Mouse (Mus musculus) CH12.LX (cell line): ENCODE measurements at regions not wholly inside any gene's neighbourhood (a gene's known extent, or its start where the extent isn't known, plus 50 kb on each side); places are given as distances from the start of the nearest gene placed in this dataset.

Experiments used
- DNase-seq: peaks from one replicate; pipeline ENCODE4 v3.0.0-alpha.2; 2013; ENCODE audit errors: extremely low read depth
- H3K27ac ChIP-seq: 2 replicates; pipeline ENCODE4 v1.5.1; 2012; ENCODE audit warnings: low read depth, mild to moderate bottlenecking, control low read depth, moderate library complexity; ENCODE audit not compliant: insufficient read depth
- H3K27me3 ChIP-seq: replicated peaks from 2 replicates; pipeline ENCODE3; 2012; ENCODE audit warnings: inconsistent platforms
- H3K36me3 ChIP-seq, 2 experiments: replicated peaks in 1 of 2; 2 replicates each; pipeline versions ENCODE3 to v1.6.1; 2012; ENCODE audit warnings: inconsistent platforms in 1 of 2, low read length in 1 of 2, mild to moderate bottlenecking in 1 of 2, mixed read lengths in 1 of 2, moderate library complexity in 1 of 2; ENCODE audit not compliant: control insufficient read depth in 1 of 2, insufficient read depth in 1 of 2
- H3K4me1 ChIP-seq, 2 experiments: 2 replicates each; pipeline ENCODE4 v1.6.1; 2012; ENCODE audit warnings: inconsistent platforms in 1 of 2, moderate library complexity in 1 of 2; ENCODE audit not compliant: insufficient read depth in 2 of 2, control insufficient read depth in 1 of 2
- H3K4me2 ChIP-seq: 2 replicates; pipeline ENCODE4 v1.6.1; 2012; ENCODE audit warnings: low read depth, mild to moderate bottlenecking, control low read depth; ENCODE audit not compliant: poor library complexity, insufficient read depth, severe bottlenecking
- H3K4me3 ChIP-seq, 3 experiments: fragments of 150-350 bp in 1 of 3; sonication (generic) in 1 of 3; replicated peaks in 1 of 3; 2 replicates each; pipeline versions ENCODE3 to v1.5.1; 2011 to 2012; ENCODE audit warnings: low read depth in 2 of 3, low read length in 2 of 3, mild to moderate bottlenecking in 2 of 3, moderate library complexity in 2 of 3, control low read depth in 1 of 3, improper control_type of control experiment in 1 of 3, inconsistent platforms in 1 of 3, mixed read lengths in 1 of 3; ENCODE audit not compliant: poor library complexity in 1 of 3
- H3K79me2 ChIP-seq: replicated peaks from 2 replicates; pipeline ENCODE4 v1.6.1; 2012; ENCODE audit warnings: mild to moderate bottlenecking, moderate library complexity; ENCODE audit not compliant: control insufficient read depth, poor library complexity, insufficient read depth, severe bottlenecking; ENCODE audit errors: extremely low read depth
- H3K9ac ChIP-seq: 2 replicates; pipeline ENCODE4 v1.6.1; 2012; ENCODE audit warnings: low read depth, mild to moderate bottlenecking, control low read depth, moderate library complexity; ENCODE audit not compliant: insufficient read depth
- H3K9me3 ChIP-seq: replicated peaks from 2 replicates; pipeline ENCODE3; 2012; ENCODE audit warnings: low read length, inconsistent platforms, mixed read lengths
- CHD2 ChIP-seq: IDR thresholded peaks from 2 replicates; pipeline ENCODE4 v1.6.1; 2011; ENCODE audit warnings: low read length, improper control_type of control experiment
- CTCF ChIP-seq, 2 experiments: IDR thresholded peaks in 1 of 2; conservative IDR thresholded peaks in 1 of 2; 2 replicates each; pipeline ENCODE4 v1.5.1; 2011 to 2012; ENCODE audit warnings: low read depth in 2 of 2, low read length in 2 of 2, improper control_type of control experiment in 1 of 2, inconsistent platforms in 1 of 2, mild to moderate bottlenecking in 1 of 2, moderate library complexity in 1 of 2
- GABPA ChIP-seq: IDR thresholded peaks from 2 replicates; pipeline ENCODE4 v1.6.1; 2012; ENCODE audit warnings: low read depth, low read length, improper control_type of control experiment, inconsistent platforms; ENCODE audit not compliant: insufficient replicate concordance
- MEF2A ChIP-seq: IDR thresholded peaks from 2 replicates; pipeline ENCODE4 v1.6.1; 2014; ENCODE audit warnings: low read depth, mild to moderate bottlenecking, inconsistent platforms, low read length, improper control_type of control experiment, borderline replicate concordance
- MXI1 ChIP-seq: IDR thresholded peaks from 2 replicates; pipeline ENCODE4 v1.6.1; 2011; ENCODE audit warnings: mild to moderate bottlenecking, low read depth, low read length, improper control_type of control experiment
- NELFE ChIP-seq: IDR thresholded peaks from 2 replicates; pipeline ENCODE4 v1.6.1; 2011; ENCODE audit warnings: low read depth, low read length, improper control_type of control experiment
- NRF1 ChIP-seq: IDR thresholded peaks from 2 replicates; pipeline ENCODE4 v1.6.1; 2014; ENCODE audit warnings: low read depth, mild to moderate bottlenecking, inconsistent platforms, low read length, improper control_type of control experiment, moderate library complexity
- PAX5 ChIP-seq: IDR thresholded peaks from 2 replicates; pipeline ENCODE4 v1.6.1; 2012; ENCODE audit warnings: low read length, inconsistent platforms, mixed read lengths
- POLR2A ChIP-seq: IDR thresholded peaks from 2 replicates; pipeline ENCODE4 v1.6.1; 2011; ENCODE audit warnings: low read depth, mild to moderate bottlenecking, improper control_type of control experiment, low read length
- RAD21 ChIP-seq: IDR thresholded peaks from 2 replicates; pipeline ENCODE4 v1.6.1; 2011; ENCODE audit warnings: low read depth, mild to moderate bottlenecking, low read length, improper control_type of control experiment, moderate library complexity
- SIN3A ChIP-seq: IDR thresholded peaks from 2 replicates; pipeline ENCODE4 v1.6.1; 2012; ENCODE audit warnings: low read length, improper control_type of control experiment, inconsistent platforms
- SMC3 ChIP-seq: IDR thresholded peaks from 2 replicates; pipeline ENCODE4 v1.6.1; 2011; ENCODE audit warnings: low read depth, low read length, improper control_type of control experiment
- TBP ChIP-seq: conservative IDR thresholded peaks from 2 replicates; pipeline ENCODE4 v1.6.1; 2011; ENCODE audit warnings: low read depth, low read length, improper control_type of control experiment
- USF1 ChIP-seq: IDR thresholded peaks from 2 replicates; pipeline ENCODE4 v1.6.1; 2014; ENCODE audit warnings: low read depth, mild to moderate bottlenecking, inconsistent platforms, low read length, improper control_type of control experiment
- ZKSCAN1 ChIP-seq: IDR thresholded peaks from 2 replicates; pipeline ENCODE4 v1.6.1; 2012; ENCODE audit warnings: low read depth, inconsistent platforms, low read length, improper control_type of control experiment, borderline replicate concordance
- ZMIZ1 ChIP-seq: IDR thresholded peaks from 2 replicates; pipeline ENCODE4 v1.6.1; 2012; ENCODE audit warnings: low read depth, mild to moderate bottlenecking, inconsistent platforms, low read length, improper control_type of control experiment
- dilution Hi-C: fragments of 300-500 bp; cut with MboI; formaldehyde crosslinking; loops from 2 replicates; pipeline ENCODE4 v1.14.3; 2020; ENCODE audit warnings: low sequenced_read_pairs; ENCODE audit not compliant: extremely low pct_unique_long_range_greater_than_20kb, extremely low pct_ligation_motif_present
- in situ Hi-C: fragments of 300-500 bp; cut with MboI; formaldehyde crosslinking; loops from 3 replicates; pipeline ENCODE4 v1.14.3; 2019; ENCODE audit warnings: low sequenced_read_pairs, low pct_ligation_motif_present, low pct_unique_long_range_greater_than_20kb, mixed read lengths

DNA sequence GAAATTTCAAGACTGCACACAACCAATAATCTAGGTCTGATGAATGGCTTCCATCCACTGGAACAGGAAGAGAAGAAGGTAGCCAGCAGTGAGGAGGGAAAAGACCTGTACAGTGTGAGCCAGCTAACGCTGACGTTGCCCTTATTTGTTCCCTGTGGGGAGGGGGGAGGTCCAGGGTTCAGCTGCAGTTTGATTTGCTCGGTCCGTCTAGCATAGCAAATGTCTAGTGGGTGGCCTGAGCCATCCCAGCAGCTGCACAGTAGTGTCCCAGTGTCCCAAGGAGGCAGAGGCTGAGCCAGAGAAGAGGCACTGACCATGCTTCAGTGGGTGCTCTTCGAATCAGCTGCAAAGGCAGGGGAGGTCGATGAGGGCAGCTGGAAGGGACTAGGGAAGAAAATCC is 120.7 kb upstream of the Atp6ap2 start:
- H3K4me1 ChIP-seq: peaks cover 8 to 24% of the 10 kb centered on the region in 2 experiments; a peak in 3 of 4 replicates
- peak overlapping the region; percentile 50; the same call in 1 of the 2 replicates for H3K4me2 ChIP-seq
- H3K9ac ChIP-seq: peak overlapping the region; percentile 41; the same call in 1 of the 2 replicates
- H3K27ac ChIP-seq: peak overlapping the region; percentile 14
- no peaks in the 10 kb centered on the region for H3K27me3 ChIP-seq
- no peaks in the 10 kb centered on the region for H3K9me3 ChIP-seq
- dilution Hi-C loops: no loop called here
- TF ChIP-seq NELFE: no peak
- no peak for TF ChIP-seq ZMIZ1
- TF ChIP-seq CTCF (conservative IDR thresholded peaks at IDR 0.05 in 1 of 2, IDR thresholded peaks at IDR 0.05 in 1 of 2; ENCODE audit: low read depth in 2 of 2, low read length in 2 of 2): no peak
- TF ChIP-seq SIN3A: no peak
- no peak for TF ChIP-seq MEF2A
- TF ChIP-seq MXI1: no peak
- no peak for TF ChIP-seq USF1
- no peak for TF ChIP-seq POLR2A
- no peak for TF ChIP-seq NRF1
- no peak for TF ChIP-seq SMC3
- no peak for TF ChIP-seq GABPA
- TF ChIP-seq, all 38 proteins: peak for 0
- no peaks in the 10 kb centered on the region for H3K36me3 ChIP-seq
- peak overlapping the region; percentile 13 to 48 (median 41) for H3K4me3 ChIP-seq
- H3K79me2 ChIP-seq: no peaks in the 10 kb centered on the region
- in situ Hi-C loops: no loop called here
- peak; percentile 34 for DNase-seq

DNA sequence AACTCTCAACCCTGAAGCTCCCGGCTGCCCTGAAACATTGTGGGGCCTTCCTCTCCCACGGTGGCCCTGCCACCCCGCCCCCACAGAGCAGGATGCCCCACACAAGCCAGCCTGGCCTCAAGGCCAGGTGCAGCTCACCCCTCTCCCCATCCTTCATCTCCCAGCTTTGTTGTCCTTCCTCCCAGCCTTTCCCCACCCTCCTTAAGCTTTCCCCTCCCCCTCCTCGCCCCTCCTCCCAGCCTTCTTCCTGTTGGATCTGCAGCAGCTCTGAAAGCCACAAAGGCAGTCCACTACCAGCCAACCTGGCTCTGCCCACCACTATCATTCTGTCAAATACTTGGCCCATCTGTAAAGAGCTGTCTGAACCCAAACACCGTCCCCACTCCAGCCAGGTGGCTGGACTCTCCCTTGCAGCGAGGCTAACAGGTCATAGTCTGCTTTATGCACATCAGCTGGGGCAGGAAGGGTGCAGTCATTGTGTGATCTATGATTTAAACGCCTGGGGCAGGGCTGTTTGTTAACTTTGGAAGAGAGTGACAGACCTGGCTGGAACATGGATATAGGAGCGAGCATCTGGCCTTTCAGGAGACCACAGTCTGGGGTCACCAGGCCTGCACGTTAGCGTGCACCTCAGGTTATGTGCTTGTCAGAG is 119.9 kb upstream of the Atp6ap2 start:
- H3K4me2 ChIP-seq: no peak overlapping the region
- DNase-seq: no peak
- peaks cover 8 to 24% of the 10 kb centered on the region in 2 experiments; a peak in 3 of 4 replicates for H3K4me1 ChIP-seq
- H3K4me3 ChIP-seq: peak overlapping the region in 1 of 3 experiments; percentile 48
- no peak overlapping the region for H3K27ac ChIP-seq
- H3K27me3 ChIP-seq: no peaks in the 10 kb centered on the region
- no peaks in the 10 kb centered on the region for H3K79me2 ChIP-seq
- dilution Hi-C loops (no loop called here), in situ Hi-C loops (no loop called here)
- no peak overlapping the region for H3K9ac ChIP-seq
- no peaks in the 10 kb centered on the region for H3K9me3 ChIP-seq
- peak; percentile 14; the same call in 1 of the 2 replicates for TF ChIP-seq CHD2
- no peak for TF ChIP-seq ZKSCAN1
- no peak for TF ChIP-seq PAX5
- TF ChIP-seq TBP: no peak
- no peak for TF ChIP-seq RAD21
- no peak for TF ChIP-seq MXI1
- TF ChIP-seq USF1: no peak
- H3K36me3 ChIP-seq: no peaks in the 10 kb centered on the region
